ENCODE assay signal across 7 mouse cellular contexts in genomic region chr4:116463231-116464125, GRCm38 (mm10). TPM values are rescaled to one million over a fixed set of nuclear protein-coding genes. Genes with fewer than 3 reads are reported as not detected.
DNase-seq lines count a peak whose midpoint lies in the region; ATAC-seq and TF ChIP-seq lines count a peak whose summit lies in the region.

No protein-coding gene starts in this region.

- ATAC-seq in forebrain, postnatal 0 days, result peak; percentile 66
- peak; percentile 79 for ATAC-seq in hindbrain, embryonic 12.5 days (ENCODE audit: low FRiP score)
- ATAC-seq in megakaryocyte-erythroid progenitor cell, adult 5-6 weeks (replicated peaks; ENCODE audit: low FRiP score, low TSS enrichment, poor library complexity, severe bottlenecking), result peak; percentile 36

- TF ChIP-seq POLR2A in MEL (IDR thresholded peaks at IDR 0.05; ENCODE audit: control insufficient read depth in 1 of 2, insufficient read depth in 1 of 2, low read depth in 1 of 2, low read length in 2 of 2, poor library complexity in 1 of 2), result peak in 1 of 2 experiments; percentile 91; a peak in 2 of 4 replicates

- TF ChIP-seq RAD21 in MEL (IDR thresholded peaks at IDR 0.05; ENCODE audit: low read depth, low read length), result no peak

- DNase-seq in MEL (ENCODE audit: low read depth, low spot score), result peak; percentile 68
- peak; percentile 38 for DNase-seq in forebrain, postnatal 0 days
- DNase-seq in left cerebral cortex, postnatal 14 days (ENCODE audit: low spot score in 2 of 2), result peak; percentile 6 to 26
- DNase-seq in spleen, adult 12 weeks (ENCODE audit: low spot score), result peak; percentile 42

- no peaks in the 10 kb centered on the region for H3K9me3 ChIP-seq in MEL (replicated peaks; ENCODE audit: insufficient read depth, low read length)
- H3K9me3 ChIP-seq in forebrain, postnatal 0 days (ENCODE audit: low read length), result no peaks in the 10 kb centered on the region
- H3K9me3 ChIP-seq in hindbrain, embryonic 12.5 days (replicated peaks), result no peaks in the 10 kb centered on the region; the same call in 1 of the 2 replicates

- H3K27ac ChIP-seq in MEL (ENCODE audit: control insufficient read depth, low read depth, low read length), result peak overlapping the region; percentile 69
- H3K27ac ChIP-seq in brown adipose tissue, adult 24 weeks (replicated peaks; ENCODE audit: low read depth, low read length), result no peak overlapping the region
- peak overlapping the region; percentile 90 for H3K27ac ChIP-seq in forebrain, postnatal 0 days (ENCODE audit: low read depth, low read length)
- H3K27ac ChIP-seq in hindbrain, embryonic 12.5 days, result peak overlapping the region; percentile 95

- intact Hi-C loops in left cerebral cortex, postnatal 14 days (cut with DNase I), result loop anchor here (5.0 kb wide), 1 partner anchor 44 kb away; the partner anchor contains the start of gene Ipp

- peaks cover 0 to 9% of the 10 kb centered on the region in 2 experiments; a peak in 2 of 4 replicates for H3K36me3 ChIP-seq in MEL (ENCODE audit: control insufficient read depth in 1 of 2, insufficient read depth in 2 of 2, low read length in 2 of 2)
- no peaks in the 10 kb centered on the region for H3K36me3 ChIP-seq in forebrain, postnatal 0 days (ENCODE audit: insufficient read depth)
- no peaks in the 10 kb centered on the region for H3K36me3 ChIP-seq in hindbrain, embryonic 12.5 days

- 2% methylated on average over 60 of the region's 74 CpGs for WGBS in forebrain, postnatal 0 days
- WGBS in hindbrain, embryonic 12.5 days, result 1% methylated on average over 65 of the region's 74 CpGs

- H3K4me2 ChIP-seq in forebrain, postnatal 0 days (ENCODE audit: low read depth), result peak overlapping the region; percentile 65
- H3K4me2 ChIP-seq in hindbrain, embryonic 12.5 days (replicated peaks), result peak overlapping the region; percentile 71

- H3K79me2 ChIP-seq in MEL (ENCODE audit: control insufficient read depth, insufficient read depth, low read length, poor library complexity), result peaks cover 35% of the 10 kb centered on the region

- peaks cover 7 to 10% of the 10 kb centered on the region in 2 experiments for H3K4me1 ChIP-seq in MEL (ENCODE audit: control insufficient read depth in 1 of 2, insufficient read depth in 2 of 2, low read length in 2 of 2)
- H3K4me1 ChIP-seq in brown adipose tissue, adult 24 weeks (ENCODE audit: control insufficient read depth, insufficient read depth, insufficient read length, low read length), result peaks cover 2% of the 10 kb centered on the region; the same call in 1 of the 2 replicates
- H3K4me1 ChIP-seq in forebrain, postnatal 0 days (ENCODE audit: insufficient read depth), result peaks cover 11% of the 10 kb centered on the region
- peaks cover 18% of the 10 kb centered on the region for H3K4me1 ChIP-seq in hindbrain, embryonic 12.5 days

- no peaks in the 10 kb centered on the region for H3K27me3 ChIP-seq in MEL (ENCODE audit: control insufficient read depth in 1 of 2, insufficient read depth in 2 of 2, low read length in 2 of 2)
- no peaks in the 10 kb centered on the region for H3K27me3 ChIP-seq in forebrain, postnatal 0 days (ENCODE audit: insufficient read depth, low read length)
- H3K27me3 ChIP-seq in hindbrain, embryonic 12.5 days, result no peaks in the 10 kb centered on the region

- peak overlapping the region; percentile 56 to 87 for H3K4me3 ChIP-seq in MEL (ENCODE audit: control insufficient read depth in 1 of 2, insufficient read depth in 1 of 2, low read depth in 2 of 2, low read length in 2 of 2)
- peak overlapping the region; percentile 85 for H3K4me3 ChIP-seq in brown adipose tissue, adult 24 weeks (ENCODE audit: insufficient read depth, low read depth, low read length)
- peak overlapping the region; percentile 93 for H3K4me3 ChIP-seq in forebrain, postnatal 0 days (ENCODE audit: low read depth, low read length)
- H3K4me3 ChIP-seq in hindbrain, embryonic 12.5 days, result peak overlapping the region; percentile 88

- peak overlapping the region; percentile 98 for H3K9ac ChIP-seq in MEL (ENCODE audit: control insufficient read depth, low read depth, low read length, poor library complexity, severe bottlenecking)
- H3K9ac ChIP-seq in forebrain, postnatal 0 days, result peak overlapping the region; percentile 84
- peak overlapping the region; percentile 90 for H3K9ac ChIP-seq in hindbrain, embryonic 12.5 days

- TF ChIP-seq EP300 in MEL (IDR thresholded peaks at IDR 0.05; ENCODE audit: low read depth in 1 of 2, low read length in 2 of 2), result no peak

- no peak for TF ChIP-seq CTCF in MEL (IDR thresholded peaks at IDR 0.05 in 2 of 3, conservative IDR thresholded peaks at IDR 0.05 in 1 of 3; ENCODE audit: control insufficient read depth in 1 of 3, insufficient read depth in 1 of 3, low read depth in 2 of 3, low read length in 3 of 3, poor library complexity in 1 of 3, severe bottlenecking in 1 of 3)
- 0 out of 2 replicates have a peak, but pooled peaks have one; percentile 18 for TF ChIP-seq CTCF in forebrain, postnatal 0 days (IDR thresholded peaks at IDR 0.05; ENCODE audit: low read depth)

TF ChIP-seq in MEL, 35 proteins besides CTCF, POLR2A, EP300 and RAD21:
- TF ChIP-seq NELFE (IDR thresholded peaks at IDR 0.05; ENCODE audit: low read depth, low read length), result no peak
- TF ChIP-seq ZMIZ1 (IDR thresholded peaks at IDR 0.05; ENCODE audit: low read depth, low read length), result no peak
- no peak for TF ChIP-seq BHLHE40 (IDR thresholded peaks at IDR 0.05; ENCODE audit: borderline replicate concordance, low read depth, low read length)
- no peak for TF ChIP-seq TAL1 (IDR thresholded peaks at IDR 0.05; ENCODE audit: low read length)
- peak; percentile 35; the same call in 1 of the 2 replicates for TF ChIP-seq UBTF (IDR thresholded peaks at IDR 0.05; ENCODE audit: borderline replicate concordance, insufficient read depth, low read depth, low read length)
- no peak for TF ChIP-seq HCFC1 (IDR thresholded peaks at IDR 0.05; ENCODE audit: low read depth, low read length)
- no peak for TF ChIP-seq SMC3 (IDR thresholded peaks at IDR 0.05; ENCODE audit: low read depth, low read length)
- no peak for TF ChIP-seq USF1 (IDR thresholded peaks at IDR 0.05; ENCODE audit: low read depth, low read length)
- TF ChIP-seq USF2 (IDR thresholded peaks at IDR 0.05; ENCODE audit: borderline replicate concordance in 1 of 2, insufficient read depth in 1 of 2, low read depth in 1 of 2, low read length in 2 of 2), result no peak
- TF ChIP-seq MAX (IDR thresholded peaks at IDR 0.05; ENCODE audit: low read length), result no peak
- no peak for TF ChIP-seq TBP (IDR thresholded peaks at IDR 0.05; ENCODE audit: low read depth, low read length)
- no peak for TF ChIP-seq ZNF384 (IDR thresholded peaks at IDR 0.05; ENCODE audit: low read depth, low read length)
- TF ChIP-seq ETS1 (IDR thresholded peaks at IDR 0.05; ENCODE audit: low read depth, low read length), result no peak
- 0 out of 2 replicates have a peak, but pooled peaks have one; percentile 12 for TF ChIP-seq MXI1 (IDR thresholded peaks at IDR 0.05; ENCODE audit: low read depth, low read length)
- TF ChIP-seq ZC3H11A (IDR thresholded peaks at IDR 0.05; ENCODE audit: low read depth, low read length), result no peak
- no peak; the same call in 1 of the 2 replicates for TF ChIP-seq MAZ (IDR thresholded peaks at IDR 0.05; ENCODE audit: low read depth, low read length)
- TF ChIP-seq RCOR1 (IDR thresholded peaks at IDR 0.05; ENCODE audit: low read depth, low read length), result no peak
- TF ChIP-seq CHD1 (IDR thresholded peaks at IDR 0.05; ENCODE audit: low read depth, low read length), result no peak
- no peak for TF ChIP-seq MEF2A (IDR thresholded peaks at IDR 0.05; ENCODE audit: extremely low read depth, insufficient replicate concordance, low read depth, low read length, poor library complexity, severe bottlenecking)
- TF ChIP-seq SIN3A (IDR thresholded peaks at IDR 0.05; ENCODE audit: low read length), result peak; percentile 2; the same call in 1 of the 2 replicates
- no peak for TF ChIP-seq POLR2AphosphoS5 (IDR thresholded peaks at IDR 0.05; ENCODE audit: borderline replicate concordance, low read depth, low read length)
- no peak for TF ChIP-seq E2F4 (IDR thresholded peaks at IDR 0.05; ENCODE audit: borderline replicate concordance, low read depth, low read length)

RNA-seq across cellular contexts. Expression of gene Mast2, which starts 0.5 kb away (rescaled TPM):
- total RNA-seq in MEL (2012; rRNA removed), result 13.3 and 14.8 TPM in 2 replicates
- polyA plus RNA-seq in MEL (2012; ENCODE audit: insufficient read depth in 1 of 2, insufficient read length in 2 of 2, low read depth in 1 of 2, low replicate concordance in 2 of 2, missing spikeins in 1 of 2), result 100 to 1,000 TPM in 1 of 2 experiments, 10 to 100 TPM in 1; 46.4 to 126 TPM
- 10.7 and 11.4 TPM in 2 replicates for polyA plus RNA-seq in brown adipose tissue, adult 24 weeks (2012; ENCODE audit: insufficient read depth, insufficient read length, missing spikeins)
- 73.6 and 95.1 TPM in 2 replicates for total RNA-seq in forebrain, postnatal 0 days (2014; rRNA removed)
- 25.7 and 36.2 TPM in 2 replicates for polyA plus RNA-seq in forebrain, postnatal 0 days (2015; fragmentation: Nextera tagmentation; extraction: Ambion mirVana)
- 42.1 and 43.2 TPM in 2 replicates for polyA plus RNA-seq in hindbrain, embryonic 12.5 days (2016; fragmentation: Nextera tagmentation; extraction: Ambion mirVana)
- total RNA-seq in left cerebral cortex, postnatal 14 days (2021), result 10 to 100 TPM; 93.4 to 95.0 TPM
- 32.2 and 47.0 TPM in 2 replicates for total RNA-seq in megakaryocyte-erythroid progenitor cell, adult 5-6 weeks (2014; fragmentation: Nextera tagmentation)
- total RNA-seq in megakaryocyte-erythroid progenitor cell, adult 5-6 weeks (2017), result 7.8 and 32.7 TPM in 2 replicates

RNA-seq across cellular contexts. Expression of gene Ipp, which starts 43.9 kb away (rescaled TPM):
- total RNA-seq in MEL (2012; rRNA removed), result 8.4 and 10.1 TPM in 2 replicates
- 1 to 10 TPM in 1 of 2 experiments, not detected in 1; 8.8 TPM for polyA plus RNA-seq in MEL (2012; ENCODE audit: insufficient read depth in 1 of 2, insufficient read length in 2 of 2, low read depth in 1 of 2, low replicate concordance in 2 of 2, missing spikeins in 1 of 2)
- 7.8 and 8.1 TPM in 2 replicates for polyA plus RNA-seq in brown adipose tissue, adult 24 weeks (2012; ENCODE audit: insufficient read depth, insufficient read length, missing spikeins)
- 6.6 and 8.4 TPM in 2 replicates for total RNA-seq in forebrain, postnatal 0 days (2014; rRNA removed)
- 8.7 and 12.4 TPM in 2 replicates for polyA plus RNA-seq in forebrain, postnatal 0 days (2015; fragmentation: Nextera tagmentation; extraction: Ambion mirVana)
- 15.4 and 15.6 TPM in 2 replicates for polyA plus RNA-seq in hindbrain, embryonic 12.5 days (2016; fragmentation: Nextera tagmentation; extraction: Ambion mirVana)
- total RNA-seq in left cerebral cortex, postnatal 14 days (2021), result 10 to 100 TPM; 18.5 to 19.9 TPM
- total RNA-seq in megakaryocyte-erythroid progenitor cell, adult 5-6 weeks (2014; fragmentation: Nextera tagmentation), result 8.7 and 10.5 TPM in 2 replicates
- total RNA-seq in megakaryocyte-erythroid progenitor cell, adult 5-6 weeks (2017), result 13.4 and 21.7 TPM in 2 replicates

Comparison
In these comparisons a context has a peak if more than half of its experiments do, and no peak if none do; other contexts are left out.
1. DNase-seq: peak in every context shown above with its lines; median percentile 68 in MEL; 42 in spleen, adult 12 weeks; 38 in forebrain, postnatal 0 days; 16 in left cerebral cortex, postnatal 14 days.